Mouse (Mus musculus) brain, embryonic 14.5 days (tissue): ENCODE measurements at regions not wholly inside any gene's neighbourhood (a gene's known extent, or its start where the extent isn't known, plus 50 kb on each side); places are given as distances from the start of the nearest gene placed in this dataset.

Source experiments
- CTCF ChIP-seq: fragments of 200-500 bp; IDR thresholded peaks from 2 replicates; pipeline ENCODE4 v1.5.1; 2012; ENCODE audit warnings: inconsistent platforms, mild to moderate bottlenecking, moderate library complexity, borderline replicate concordance; ENCODE audit not compliant: insufficient read depth, insufficient read length; ENCODE audit errors: extremely low read depth
- POLR2A ChIP-seq: fragments of 200-500 bp; IDR thresholded peaks from 2 replicates; pipeline ENCODE4 v1.6.1; 2012; ENCODE audit warnings: mild to moderate bottlenecking, inconsistent platforms, borderline replicate concordance; ENCODE audit not compliant: poor library complexity, insufficient read depth, insufficient read length, severe bottlenecking; ENCODE audit errors: extremely low read depth

GRCm38 (mm10) chr5:40779902-40780301, 928.1 kb downstream of the Rab28 start:
- TF ChIP-seq POLR2A (no peak), CTCF (no peak)
